Mouse (Mus musculus) cerebellum, postnatal 14 days (tissue): ENCODE measurements at regions not wholly inside any gene's neighbourhood (a gene's known extent, or its start where the extent isn't known, plus 50 kb on each side); places are given as distances from the start of the nearest gene placed in this dataset.

ENCODE experiments used
- DNase-seq, 2 experiments: peaks; one replicate each; pipeline ENCODE4 v3.0.0; 2021; ENCODE audit warnings: mixed read lengths in 2 of 2

DNA sequence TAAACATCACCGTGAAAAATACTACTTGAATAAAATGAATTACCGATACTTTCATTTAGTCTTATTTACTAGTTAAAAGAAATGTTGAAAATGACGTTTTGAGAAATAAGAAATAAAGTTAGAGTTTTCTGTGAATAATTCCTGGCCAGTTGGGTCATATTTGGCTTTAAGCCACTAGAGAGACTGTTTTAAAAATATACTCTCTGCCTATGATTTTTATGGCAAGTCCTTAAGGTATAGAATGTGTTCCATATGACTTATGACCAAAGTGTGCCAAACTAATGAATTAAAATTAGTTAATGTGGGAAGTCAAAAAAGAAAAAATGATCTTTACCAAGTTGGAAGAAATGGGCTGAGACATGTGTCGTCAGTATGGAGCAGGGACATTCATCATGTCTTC, 354.2 kb upstream of the Col3a1 start:
- DNase-seq = no peak

DNA sequence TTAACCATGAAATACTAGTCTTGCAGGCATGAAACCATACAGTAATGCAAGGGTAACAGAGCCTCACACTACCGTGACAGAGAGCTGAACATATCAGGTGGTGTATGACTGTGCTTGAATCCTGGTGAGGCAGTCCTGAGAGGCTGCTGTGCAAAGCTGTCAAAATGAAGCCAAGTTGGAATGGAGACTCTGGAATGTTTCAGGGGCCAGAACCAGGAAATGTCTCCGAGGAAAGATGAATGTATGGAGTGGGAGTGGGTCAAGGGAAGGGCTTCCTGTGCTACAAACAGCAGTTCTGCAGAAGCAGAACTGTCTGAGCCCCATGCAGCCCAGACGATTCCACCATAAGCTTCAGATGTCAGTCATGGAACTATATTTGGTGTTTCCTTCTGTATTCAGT, 324.2 kb upstream of the Col3a1 start:
- DNase-seq = no peak

DNA sequence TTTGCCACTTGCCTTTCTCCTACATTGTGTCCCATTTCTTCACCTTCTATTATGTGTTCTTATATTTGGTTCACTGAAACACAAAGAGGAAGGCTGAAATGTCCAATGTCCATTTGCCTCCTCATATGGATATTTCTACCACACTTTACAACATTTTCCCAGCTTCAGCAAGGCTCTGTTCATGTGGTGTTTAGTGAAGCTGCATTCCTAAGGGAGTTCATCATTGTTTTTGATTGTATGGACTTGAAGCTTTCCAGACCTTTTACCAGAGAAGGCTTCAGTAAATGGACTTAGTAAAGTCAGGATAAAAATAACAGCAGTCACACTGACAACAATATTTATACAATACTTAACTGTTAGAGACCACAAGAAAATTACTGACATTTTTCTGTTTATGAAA, 290.8 kb upstream of the Col3a1 start:
- DNase-seq = no peak

DNA sequence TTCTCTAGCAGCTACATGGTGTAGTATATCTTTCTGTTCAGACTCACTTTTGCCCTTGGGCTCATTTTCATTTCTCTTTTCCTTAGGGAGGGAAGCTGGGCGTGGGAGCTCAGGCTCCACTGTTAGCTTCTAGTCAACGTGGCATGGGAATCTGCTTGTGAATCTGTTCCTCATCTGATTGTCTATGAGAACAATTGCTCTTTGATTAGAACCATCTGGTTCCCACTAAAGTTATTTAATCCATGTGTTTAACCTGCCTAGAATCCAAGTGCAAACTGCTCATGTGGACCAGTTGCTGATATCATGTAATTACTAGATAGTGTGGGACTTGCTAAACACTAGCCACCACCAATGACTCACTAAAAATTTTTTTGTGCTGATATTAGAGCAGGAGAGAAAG, 290.1 kb upstream of the Col3a1 start:
- DNase-seq = no peak

DNA sequence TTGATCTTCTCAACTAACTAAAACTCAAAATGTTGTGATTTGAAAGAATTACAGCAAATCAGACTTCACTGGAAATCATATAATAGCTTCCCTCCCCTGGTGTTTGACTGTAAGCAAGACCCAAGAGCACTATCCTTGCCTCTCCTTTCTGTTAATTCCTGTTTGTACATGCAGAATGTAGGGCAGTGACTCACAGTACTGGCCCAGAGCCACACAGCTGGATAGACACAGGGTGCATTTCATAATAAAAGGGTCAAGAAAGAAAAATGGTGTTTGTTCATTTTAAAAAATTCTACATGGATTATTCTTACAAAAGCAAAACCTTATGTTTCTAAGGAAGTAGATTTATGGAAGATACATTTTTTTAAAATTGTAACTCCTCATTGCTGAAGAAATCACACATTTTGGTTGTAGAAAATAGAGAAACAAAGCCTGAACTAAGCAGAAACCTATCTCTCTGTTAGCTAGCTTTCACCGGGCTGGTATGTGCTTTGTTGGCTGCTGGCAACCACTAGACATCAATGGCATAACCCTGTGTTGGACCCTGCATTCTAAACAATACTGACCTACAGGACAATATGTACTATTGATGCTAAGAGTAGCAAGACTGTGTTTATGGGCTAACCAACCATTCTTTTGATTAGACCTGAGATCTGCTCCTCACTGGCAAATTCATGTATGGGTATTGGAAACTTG, 289.0 kb upstream of the Col3a1 start:
- peak; percentile 1 to 9 for DNase-seq

DNA sequence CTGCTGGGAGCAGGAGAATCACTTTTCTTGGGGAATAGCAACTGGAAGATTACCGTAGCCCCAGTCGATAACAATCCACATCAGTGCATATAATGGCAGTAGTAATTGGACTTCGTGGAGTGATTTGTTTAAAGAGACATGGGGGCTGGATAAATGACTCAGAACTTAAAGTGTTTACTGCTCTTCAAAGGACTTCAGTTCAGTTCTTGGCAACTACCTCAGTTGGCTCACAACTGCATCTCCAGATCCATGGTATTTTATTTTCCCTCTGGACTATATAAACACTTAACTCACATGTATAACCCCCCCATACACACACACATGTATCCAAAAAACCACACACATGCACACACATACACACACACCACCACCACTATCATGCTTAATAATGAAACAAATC, 288.0 kb upstream of the Col3a1 start:
- DNase-seq = no peak

DNA sequence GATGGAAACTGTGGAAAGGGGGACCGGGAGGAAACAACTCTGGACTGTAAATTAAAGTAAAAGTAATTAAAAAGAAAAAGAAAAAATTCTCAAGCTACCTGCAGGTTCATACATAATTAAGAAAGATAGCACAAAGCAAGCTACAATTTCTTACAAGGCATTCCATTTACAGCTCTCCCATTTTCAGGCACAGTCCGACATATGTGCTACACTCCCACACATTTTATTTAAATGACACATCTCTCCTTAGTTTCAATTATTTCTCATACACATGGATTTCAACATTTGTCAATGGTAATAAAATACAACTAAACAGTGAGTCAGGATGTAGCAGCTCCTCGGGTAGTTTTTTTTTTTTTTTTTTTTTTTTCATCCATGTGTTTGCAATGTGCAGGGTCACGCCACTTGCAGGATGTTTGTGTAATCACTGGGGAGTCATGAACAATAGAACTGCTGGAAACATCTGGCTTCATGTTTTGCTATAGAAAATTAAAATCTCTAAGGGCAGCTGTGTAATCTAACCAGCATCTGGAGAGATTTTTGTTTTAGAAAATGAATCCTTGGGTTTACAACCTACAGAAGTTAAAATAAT, 279.8 kb upstream of the Col3a1 start:
- DNase-seq = no peak

DNA sequence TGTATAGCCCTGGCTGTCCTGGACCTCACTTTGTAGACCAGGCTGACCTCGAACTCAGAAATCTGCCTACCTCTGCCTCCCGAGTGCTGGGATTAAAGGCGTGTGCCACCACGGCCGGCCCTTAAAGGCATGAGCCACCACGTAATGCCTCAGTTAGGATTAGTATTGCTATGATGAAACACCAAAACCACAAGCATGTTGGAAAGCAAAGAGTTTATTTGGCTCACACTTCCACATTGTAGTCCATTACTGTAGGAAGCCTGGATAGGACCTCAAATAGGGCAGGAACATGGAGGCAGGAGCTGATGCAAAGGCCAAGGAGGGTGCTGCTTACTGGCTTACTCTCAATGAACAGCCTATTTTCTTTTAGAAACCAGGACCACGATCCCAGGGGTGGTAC, 278.0 kb upstream of the Col3a1 start:
- DNase-seq = no peak

DNA sequence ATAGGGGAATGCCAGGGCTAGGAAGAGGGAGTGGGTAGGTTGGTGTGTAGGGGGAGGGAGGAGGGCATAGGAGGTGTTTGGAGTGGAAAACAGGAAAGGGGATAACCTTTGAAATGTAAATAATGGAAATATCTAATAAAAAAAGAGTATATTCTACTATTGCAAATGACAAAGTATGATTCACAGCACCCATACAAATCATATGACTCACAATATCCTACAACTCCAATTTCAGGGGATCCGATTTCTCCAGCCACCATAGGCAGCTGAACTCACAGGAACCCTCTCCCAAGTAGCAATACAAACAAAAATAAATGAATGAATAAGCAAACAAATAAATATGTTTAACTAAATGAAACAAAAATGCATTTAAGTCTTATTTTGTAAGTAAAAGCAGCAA, 270.0 kb upstream of the Col3a1 start:
- no peak for DNase-seq

DNA sequence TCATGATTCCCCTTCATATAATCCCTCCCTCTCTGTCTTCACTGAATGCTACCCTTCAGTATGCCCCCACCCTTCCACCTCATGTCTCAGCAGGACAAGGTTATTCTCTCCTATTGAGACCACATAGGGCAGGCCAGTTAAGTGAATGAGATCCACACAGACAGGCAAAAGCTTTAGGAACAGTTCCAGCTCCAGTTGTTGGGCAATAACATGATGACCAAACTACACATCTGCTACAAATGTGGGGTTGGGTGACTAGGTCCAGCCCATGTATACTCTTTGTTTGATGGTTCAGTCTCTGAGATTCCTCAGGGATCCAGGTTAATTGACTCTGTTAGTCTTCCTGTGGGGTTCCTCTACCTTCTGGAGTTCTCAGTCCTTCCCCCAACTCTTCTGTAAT, 269.5 kb upstream of the Col3a1 start:
- DNase-seq = no peak

DNA sequence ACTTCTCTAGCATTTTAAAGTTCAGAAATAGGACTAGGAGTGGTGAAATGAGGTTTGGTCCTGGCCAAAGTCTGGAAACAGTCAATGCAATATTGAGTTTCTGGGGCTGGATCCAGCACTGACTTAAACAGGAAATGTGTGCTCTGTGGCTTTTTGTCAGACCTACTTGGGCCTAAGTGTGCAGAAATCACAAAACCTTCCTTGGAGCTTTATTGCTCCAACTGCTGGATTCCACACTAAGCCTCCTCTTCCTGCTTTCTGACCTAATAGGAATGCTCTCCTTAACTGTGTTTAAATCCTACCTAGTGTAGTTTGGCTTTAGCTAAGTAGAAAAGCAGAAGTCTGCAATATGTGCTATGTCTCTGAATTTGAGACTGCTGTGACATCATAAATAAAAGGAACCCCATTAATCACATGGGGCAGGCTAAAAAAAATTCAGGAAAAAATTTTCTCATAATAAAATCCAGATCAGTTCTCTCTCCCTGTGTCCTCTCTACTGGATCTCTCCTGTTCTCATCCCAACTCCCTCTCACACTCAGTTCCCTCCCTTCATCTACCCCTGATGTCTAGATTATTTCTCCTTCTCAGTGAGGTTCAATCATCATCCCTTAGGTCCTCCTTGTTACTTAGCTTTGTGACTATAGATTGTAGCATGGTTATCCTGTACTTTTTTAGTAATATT, 268.0 kb upstream of the Col3a1 start:
- DNase-seq = no peak

DNA sequence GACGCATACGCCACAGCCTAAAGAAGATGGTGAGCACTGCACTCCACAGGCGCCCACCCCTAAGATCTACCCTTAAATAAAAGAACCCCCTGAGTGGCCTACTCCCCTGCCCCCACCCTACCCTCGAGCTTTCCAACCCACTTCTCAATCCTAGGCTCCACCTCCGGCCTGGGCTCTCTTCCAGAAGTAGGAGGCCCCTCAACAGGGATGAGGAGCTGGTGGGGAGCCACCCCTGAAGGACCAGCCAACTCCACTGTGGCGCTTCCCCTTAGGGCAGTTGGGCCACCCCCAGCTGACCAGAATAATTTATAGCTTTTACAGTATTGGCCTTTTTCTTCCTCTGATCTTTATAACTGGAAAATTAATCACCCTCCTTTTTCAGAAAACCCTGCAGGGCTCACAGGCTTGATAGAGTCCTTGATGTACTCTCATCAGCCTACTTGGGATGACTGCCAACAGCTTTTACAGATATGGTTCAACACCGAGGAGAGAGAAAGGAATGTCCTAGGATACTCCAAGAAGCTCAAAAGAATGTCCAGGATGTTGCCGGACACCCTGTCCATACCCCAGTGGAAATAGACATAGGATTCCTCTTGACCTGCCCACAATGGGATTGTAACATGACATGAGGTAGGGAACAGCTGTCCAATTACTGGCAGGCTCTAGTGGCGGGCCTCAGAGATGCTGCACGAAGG, 220.3 kb upstream of the Col3a1 start:
- DNase-seq = no peak

DNA sequence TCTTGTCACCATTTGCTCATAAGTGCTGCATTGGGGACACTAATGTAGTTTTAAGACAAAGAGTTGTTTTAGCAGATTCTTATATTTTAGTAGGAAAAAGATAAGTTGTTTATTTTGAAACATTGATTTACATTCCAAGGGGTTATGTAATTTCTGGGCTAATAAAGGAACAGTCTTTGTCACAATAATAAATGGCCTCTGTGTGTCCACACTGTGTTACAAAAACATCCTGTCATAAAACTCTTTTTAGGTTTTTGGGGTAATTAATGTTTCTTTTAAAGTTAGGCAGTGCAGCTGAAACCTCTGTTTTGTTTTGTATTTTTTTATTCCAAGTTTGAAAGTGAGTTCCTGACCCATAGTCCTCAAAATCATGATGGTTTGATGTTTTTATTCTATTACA, 210.4 kb upstream of the Col3a1 start:
- no peak for DNase-seq

DNA sequence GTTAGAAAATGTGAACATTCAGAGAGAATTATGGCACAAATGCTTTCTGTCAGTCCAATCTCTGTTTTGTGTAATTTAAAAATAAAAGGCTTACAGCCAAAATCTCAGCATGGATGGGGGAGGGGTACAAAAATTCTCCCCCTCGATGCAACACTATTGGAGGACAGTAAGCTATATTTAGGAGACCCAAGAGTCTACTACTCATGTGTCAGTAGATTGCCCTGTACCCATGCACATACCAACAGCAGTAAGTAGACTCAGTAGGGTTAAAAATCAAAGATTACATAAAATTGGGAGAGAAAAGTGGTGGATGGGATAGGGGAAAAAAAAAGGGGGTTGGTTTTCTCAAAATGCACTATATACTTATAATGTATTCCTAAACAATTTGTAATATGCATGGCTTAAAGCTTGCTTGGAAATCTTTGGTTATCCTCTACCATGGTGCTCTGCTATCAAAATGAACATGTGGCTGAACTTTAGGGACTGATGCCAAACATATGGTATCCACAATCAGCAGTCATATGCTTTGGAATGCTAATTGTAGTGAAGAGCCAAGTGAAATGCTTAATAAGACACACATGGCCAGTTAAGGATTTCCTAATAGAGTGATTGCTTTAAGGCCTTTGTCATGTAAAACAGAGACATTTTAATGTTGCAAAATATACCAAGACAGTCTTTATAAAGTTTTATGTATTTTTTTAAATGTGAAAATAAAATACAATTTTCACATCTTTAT, 194.8 kb upstream of the Col3a1 start:
- DNase-seq = no peak

DNA sequence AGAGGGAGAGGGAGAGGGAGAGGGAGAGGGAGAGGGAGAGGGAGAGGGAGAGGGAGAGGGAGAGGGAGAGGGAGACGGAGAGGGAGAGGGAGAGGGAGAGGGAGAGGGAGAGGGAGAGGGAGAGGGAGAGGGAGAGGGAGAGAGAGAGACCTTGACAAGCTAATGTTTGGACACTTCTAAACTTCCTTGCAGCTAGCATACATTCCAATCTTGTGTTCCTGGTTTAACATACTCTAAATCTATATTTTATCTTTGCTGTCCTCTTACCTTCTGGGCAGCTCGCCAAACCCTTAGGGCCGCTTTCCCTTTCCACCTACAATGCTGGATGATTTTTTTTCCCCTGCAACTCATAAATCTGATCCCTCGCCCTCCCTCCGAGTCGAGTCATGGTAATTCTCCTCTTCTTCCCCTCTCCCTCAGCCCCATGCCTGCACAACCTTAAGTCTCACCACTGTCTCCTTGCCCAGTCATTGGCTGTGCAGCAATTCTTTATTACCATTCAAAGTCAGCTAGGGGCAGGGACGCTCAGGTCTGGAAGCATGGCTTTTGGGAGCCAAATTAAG, 176.1 kb upstream of the Col3a1 start:
- DNase-seq = peak in 1 of 2 experiments; percentile 3

DNA sequence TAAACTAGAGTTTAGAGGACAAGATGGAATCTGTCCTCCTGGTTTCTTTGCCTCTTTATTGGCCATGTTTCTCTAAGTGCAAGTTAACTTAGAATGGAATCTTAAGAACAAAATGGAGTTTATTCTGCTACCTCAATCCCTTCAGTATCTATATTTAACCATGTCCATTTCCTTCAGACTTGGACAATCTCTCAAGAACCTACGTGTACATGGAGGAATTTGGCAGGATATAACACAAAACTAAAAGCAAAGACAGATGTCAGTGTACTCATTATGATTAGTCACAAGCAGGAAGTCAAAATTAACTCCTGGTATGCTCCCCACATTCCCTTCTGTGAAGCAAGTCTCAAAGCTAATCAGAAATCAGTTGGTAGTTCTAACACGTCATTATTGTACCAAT, 164.3 kb upstream of the Col3a1 start:
- no peak for DNase-seq

DNA sequence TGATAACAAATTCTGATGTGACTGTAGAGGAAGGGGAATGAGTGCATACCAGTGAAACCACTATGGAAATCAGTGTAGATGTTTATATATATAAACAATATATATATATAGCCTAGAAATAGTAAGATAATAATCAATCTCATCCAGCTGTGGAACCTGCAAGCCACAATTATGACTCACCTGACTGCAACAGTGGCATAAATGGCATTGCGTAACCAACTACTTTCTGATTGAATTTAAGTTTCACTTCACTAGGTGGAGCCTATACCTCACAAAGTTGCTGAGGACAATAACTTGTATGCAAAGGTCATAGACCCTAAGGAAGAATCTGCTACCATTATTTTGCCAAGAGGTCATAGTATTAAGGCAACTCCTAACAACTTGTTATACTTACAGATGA, 129.7 kb upstream of the Col3a1 start:
- no peak for DNase-seq

DNA sequence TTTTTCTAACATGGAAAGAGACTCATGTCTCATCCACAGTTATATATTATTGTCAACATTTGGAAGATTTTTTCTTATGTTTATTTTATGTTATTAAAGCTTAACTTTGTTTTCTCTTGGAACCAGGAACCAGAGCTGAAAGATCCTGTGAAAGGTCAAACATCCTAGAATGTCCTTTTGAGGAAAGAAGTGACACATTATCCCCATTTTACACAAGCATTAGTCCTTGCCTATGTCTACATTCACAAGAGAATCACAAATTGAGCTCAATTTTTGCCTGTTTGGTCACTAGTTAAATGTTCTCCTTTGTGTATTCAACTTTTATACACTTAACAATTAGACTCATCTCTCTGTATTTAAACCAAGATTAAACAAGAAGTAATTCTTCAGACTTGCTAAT, 126.0 kb upstream of the Col3a1 start:
- DNase-seq = no peak

DNA sequence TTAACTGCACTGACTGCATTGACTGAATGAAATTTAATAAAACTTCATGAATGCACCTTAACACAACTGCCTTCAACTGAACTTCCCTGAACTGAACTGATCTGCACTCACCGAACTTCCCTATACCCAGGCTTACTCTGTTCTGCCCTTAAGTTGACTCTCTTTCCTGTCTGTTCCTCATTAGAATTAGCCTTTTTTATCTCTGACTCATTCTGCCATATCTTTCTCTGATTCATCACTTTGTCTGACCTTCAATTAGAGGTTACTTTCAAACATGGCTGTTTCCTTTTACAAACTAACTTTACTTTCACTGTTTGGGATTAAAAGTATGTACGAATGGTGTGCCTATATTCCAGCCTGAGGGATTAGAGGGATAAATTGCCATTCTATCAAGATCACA, 103.4 kb upstream of the Col3a1 start:
- no peak for DNase-seq

DNA sequence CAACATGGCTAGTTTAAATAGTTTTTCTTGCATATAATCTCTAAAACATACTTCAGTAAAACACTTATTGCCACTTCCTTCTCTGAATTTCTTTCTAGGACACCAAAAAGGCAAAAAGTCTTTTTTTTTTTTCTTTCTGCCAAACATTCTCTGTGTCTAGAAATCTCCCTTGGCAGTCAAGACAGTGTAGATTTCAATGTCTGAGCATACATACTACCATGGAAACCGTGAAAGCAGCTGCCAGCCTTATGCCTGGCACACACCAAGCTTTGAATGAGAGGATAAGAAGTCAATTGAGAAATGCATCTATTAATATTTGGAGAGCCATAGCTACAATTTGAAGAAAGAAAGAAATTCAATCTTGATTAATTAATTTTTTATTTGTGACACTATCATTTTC, 95.1 kb upstream of the Col3a1 start:
- no peak for DNase-seq
